Mouse (Mus musculus): ENCODE measurements around the gene Ifnar2. TPM values are rescaled to one million over a fixed set of nuclear protein-coding genes. Genes with fewer than 3 reads are reported as not detected.
A peak's percentile ranks its signal among the peaks of the same experiment; 100 is the strongest.

The Ifnar2 gene
- 91.2 and 96.3 TPM in 2 replicates for polyA plus RNA-seq (2012; rRNA removed)

- under 1% methylated on average over 62 of the region's 62 CpGs for WGBS
- H3K4me3 ChIP-seq (replicated peaks; ENCODE audit: extremely low read depth, low read depth, low read length): peak within 1 kb of the TSS; percentile 80
- peaks cover 13% of the 10 kb centered on the region for H3K4me1 ChIP-seq (ENCODE audit: control insufficient read depth, insufficient read depth, low read length)
- DNase-seq: peak; percentile 84
- TF ChIP-seq POLR2A (IDR thresholded peaks at IDR 0.05; ENCODE audit: borderline replicate concordance, extremely low read depth, low read depth, low read length) (peak; percentile 63; the same call in 1 of the 2 replicates), CTCF (IDR thresholded peaks at IDR 0.05; ENCODE audit: insufficient read depth, low read length) (no peak)
Measured at GRCm38 (mm10) chr16:91372577-91373472, at the start of gene Ifnar2. Gene Ifnar2, plus strand, starts transcription at chr16:91372783.

GRCm38 (mm10) chr16:91327605-91328004 lies 45.0 kb upstream of the Ifnar2 start:
- H3K4me3 ChIP-seq (replicated peaks; ENCODE audit: extremely low read depth, low read depth, low read length): no peak overlapping the region
- TF ChIP-seq POLR2A (IDR thresholded peaks at IDR 0.05; ENCODE audit: borderline replicate concordance, extremely low read depth, low read depth, low read length) (no peak), CTCF (IDR thresholded peaks at IDR 0.05; ENCODE audit: insufficient read depth, low read length) (no peak)
- 78% methylated on average over 7 of the region's 7 CpGs for WGBS
- H3K4me1 ChIP-seq (ENCODE audit: control insufficient read depth, insufficient read depth, low read length): no peaks in the 10 kb centered on the region
- no peak for DNase-seq

- WGBS: 77% methylated on average over 19 of the region's 19 CpGs
- DNase-seq: no peak
- Histone ChIP-seq H3K4me3 (replicated peaks; ENCODE audit: extremely low read depth, low read depth, low read length) (no peak overlapping the region), H3K4me1 (ENCODE audit: control insufficient read depth, insufficient read depth, low read length) (no peaks in the 10 kb centered on the region)
- TF ChIP-seq POLR2A (IDR thresholded peaks at IDR 0.05; ENCODE audit: borderline replicate concordance, extremely low read depth, low read depth, low read length) (no peak), CTCF (IDR thresholded peaks at IDR 0.05; ENCODE audit: insufficient read depth, low read length) (no peak)
Measured at GRCm38 (mm10) chr16:91328922-91329321, 43.7 kb upstream of the Ifnar2 start.

GRCm38 (mm10) chr16:91330496-91330895 lies 42.1 kb upstream of the Ifnar2 start:
- 75% methylated on average over 6 of the region's 6 CpGs for WGBS
- TF ChIP-seq CTCF (IDR thresholded peaks at IDR 0.05; ENCODE audit: insufficient read depth, low read length): no peak
- TF ChIP-seq POLR2A (IDR thresholded peaks at IDR 0.05; ENCODE audit: borderline replicate concordance, extremely low read depth, low read depth, low read length): no peak
- no peaks in the 10 kb centered on the region for H3K4me1 ChIP-seq (ENCODE audit: control insufficient read depth, insufficient read depth, low read length)
- H3K4me3 ChIP-seq (replicated peaks; ENCODE audit: extremely low read depth, low read depth, low read length): no peak overlapping the region
- DNase-seq: no peak

- no peak for TF ChIP-seq POLR2A (IDR thresholded peaks at IDR 0.05; ENCODE audit: borderline replicate concordance, extremely low read depth, low read depth, low read length)
- TF ChIP-seq CTCF (IDR thresholded peaks at IDR 0.05; ENCODE audit: insufficient read depth, low read length): no peak
- Histone ChIP-seq H3K4me3 (replicated peaks; ENCODE audit: extremely low read depth, low read depth, low read length) (no peak overlapping the region), H3K4me1 (ENCODE audit: control insufficient read depth, insufficient read depth, low read length) (no peaks in the 10 kb centered on the region)
- WGBS: 28% methylated on average over 5 of the region's 5 CpGs
- no peak for DNase-seq
Measured at GRCm38 (mm10) chr16:91331153-91331552, 41.4 kb upstream of the Ifnar2 start.

GRCm38 (mm10) chr16:91332880-91333279 lies 39.7 kb upstream of the Ifnar2 start:
- Histone ChIP-seq H3K4me3 (replicated peaks; ENCODE audit: extremely low read depth, low read depth, low read length) (no peak overlapping the region), H3K4me1 (ENCODE audit: control insufficient read depth, insufficient read depth, low read length) (no peaks in the 10 kb centered on the region)
- no peak for DNase-seq
- whole genome bisulfite sequencing: 47% methylated on average over 7 of the region's 7 CpGs
- TF ChIP-seq POLR2A (IDR thresholded peaks at IDR 0.05; ENCODE audit: borderline replicate concordance, extremely low read depth, low read depth, low read length): no peak
- TF ChIP-seq CTCF (IDR thresholded peaks at IDR 0.05; ENCODE audit: insufficient read depth, low read length): no peak

GRCm38 (mm10) chr16:91334190-91334893 lies 38.2 kb upstream of the Ifnar2 start:
- TF ChIP-seq CTCF (IDR thresholded peaks at IDR 0.05; ENCODE audit: insufficient read depth, low read length) (no peak), POLR2A (IDR thresholded peaks at IDR 0.05; ENCODE audit: borderline replicate concordance, extremely low read depth, low read depth, low read length) (no peak)
- 26% methylated on average over 10 of the region's 10 CpGs for WGBS
- no peaks in the 10 kb centered on the region for H3K4me1 ChIP-seq (ENCODE audit: control insufficient read depth, insufficient read depth, low read length)
- no peak overlapping the region for H3K4me3 ChIP-seq (replicated peaks; ENCODE audit: extremely low read depth, low read depth, low read length)
- no peak for DNase-seq

- no peak for DNase-seq
- no peaks in the 10 kb centered on the region for H3K4me1 ChIP-seq (ENCODE audit: control insufficient read depth, insufficient read depth, low read length)
- H3K4me3 ChIP-seq (replicated peaks; ENCODE audit: extremely low read depth, low read depth, low read length): no peak overlapping the region
- TF ChIP-seq POLR2A (IDR thresholded peaks at IDR 0.05; ENCODE audit: borderline replicate concordance, extremely low read depth, low read depth, low read length): no peak
- no peak for TF ChIP-seq CTCF (IDR thresholded peaks at IDR 0.05; ENCODE audit: insufficient read depth, low read length)
- WGBS: 65% methylated on average over 4 of the region's 4 CpGs
Measured at GRCm38 (mm10) chr16:91336753-91337152, 35.8 kb upstream of the Ifnar2 start.

- 67% methylated on average over 5 of the region's 5 CpGs for WGBS
- no peak for TF ChIP-seq CTCF (IDR thresholded peaks at IDR 0.05; ENCODE audit: insufficient read depth, low read length)
- no peak for TF ChIP-seq POLR2A (IDR thresholded peaks at IDR 0.05; ENCODE audit: borderline replicate concordance, extremely low read depth, low read depth, low read length)
- DNase-seq: no peak
- Histone ChIP-seq H3K4me1 (ENCODE audit: control insufficient read depth, insufficient read depth, low read length) (no peaks in the 10 kb centered on the region), H3K4me3 (replicated peaks; ENCODE audit: extremely low read depth, low read depth, low read length) (no peak overlapping the region)
Measured at GRCm38 (mm10) chr16:91337480-91337879, 35.1 kb upstream of the Ifnar2 start.

All from lung, adult 2 months (tissue).